Mouse (Mus musculus) testis, adult 2 months (tissue): ENCODE results near the gene Elk3.

Source experiments
- CTCF ChIP-seq: fragments of 200-500 bp; IDR thresholded peaks from 2 replicates; pipeline ENCODE4 v1.5.1; 2012; ENCODE audit warnings: low read depth, mild to moderate bottlenecking, inconsistent platforms, low read length, moderate library complexity; ENCODE audit not compliant: control insufficient read depth, insufficient read depth, insufficient replicate concordance
- POLR2A ChIP-seq: fragments of 200-500 bp; IDR thresholded peaks from 2 replicates; pipeline ENCODE4 v1.6.1; 2012; ENCODE audit warnings: low read depth, mild to moderate bottlenecking, inconsistent platforms, low read length, moderate library complexity; ENCODE audit not compliant: control insufficient read depth

GRCm38 (mm10) chr10:93275212-93276136 is 35.5 kb downstream of the Elk3 start:
- TF ChIP-seq CTCF (no peak), POLR2A (no peak)
